In the genomic region with DNA sequence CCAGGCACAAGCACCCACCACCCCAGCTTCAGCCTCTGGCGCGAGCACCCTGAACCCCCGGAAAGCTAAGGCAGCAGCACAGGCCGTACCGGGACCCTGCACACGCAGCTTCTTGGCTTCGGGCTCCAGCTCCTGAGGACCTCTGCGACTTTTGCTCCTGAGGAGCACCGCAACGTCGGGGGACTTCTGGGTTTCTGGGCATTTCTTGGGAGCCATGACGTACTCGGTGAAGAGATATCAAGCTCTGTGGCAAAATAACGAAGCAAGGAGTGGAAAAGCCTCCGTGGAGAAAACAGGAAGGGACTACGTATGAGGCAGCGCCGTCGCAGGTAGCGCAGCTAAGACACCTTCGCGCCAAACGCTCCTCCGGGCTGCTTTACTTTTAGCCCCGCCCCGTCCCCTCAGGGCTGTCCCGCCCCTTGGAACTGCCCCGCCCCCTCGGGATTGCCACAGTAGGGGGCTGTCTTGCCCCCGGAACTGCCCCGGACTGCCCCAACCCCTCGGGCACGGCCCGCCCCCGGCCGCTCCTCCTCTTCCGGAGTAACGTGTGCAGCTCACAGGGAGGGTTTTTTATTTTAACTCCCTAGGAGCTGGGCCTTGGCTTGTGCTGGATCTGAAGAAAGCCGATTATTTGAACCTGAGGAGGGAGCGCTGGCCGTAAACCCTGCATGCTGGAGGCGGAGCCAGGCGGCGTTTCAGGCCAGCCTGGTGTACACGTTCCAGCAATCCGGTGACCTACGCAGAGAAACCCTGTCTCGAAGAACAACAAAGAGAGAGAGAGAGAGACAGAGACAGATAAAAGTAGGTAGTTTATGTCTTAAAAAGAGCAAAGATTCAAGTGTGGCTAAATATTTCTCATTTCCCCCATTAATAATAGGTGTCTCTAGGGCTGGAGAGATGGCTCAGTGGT, we compare ENCODE assay signal across 8 mouse cellular contexts. TPM values are rescaled to one million over a fixed set of nuclear protein-coding genes. Genes with fewer than 3 reads are reported as not detected.
DNase-seq lines count a peak whose midpoint lies in the region; ATAC-seq and TF ChIP-seq lines count a peak whose summit lies in the region.

TSS of gene Ddb2 (minus strand) at position 382 of the 910 bp plus-strand sequence.

- H3K4me1 ChIP-seq in forebrain, embryonic 10.5 days, result peaks cover 12% of the 10 kb centered on the region
- H3K4me1 ChIP-seq in heart, embryonic 15.5 days (replicated peaks), result 0 out of 2 replicates have a peak, but pooled peaks cover 2% of the 10 kb centered on the region
- H3K4me1 ChIP-seq in liver, embryonic 14.5 days (replicated peaks; ENCODE audit: control insufficient read depth in 2 of 2, insufficient read depth in 2 of 2, low read length in 1 of 2), result peaks cover 6 to 8% of the 10 kb centered on the region in 2 experiments
- H3K4me1 ChIP-seq in neural tube, embryonic 11.5 days (ENCODE audit: control insufficient read depth, insufficient read depth, low read length), result no peaks in the 10 kb centered on the region
- no peaks in the 10 kb centered on the region for H3K4me1 ChIP-seq in stomach, postnatal 0 days (replicated peaks; ENCODE audit: control insufficient read depth, insufficient read depth)

- TF ChIP-seq CTCF in liver, embryonic 14.5 days (IDR thresholded peaks at IDR 0.05; ENCODE audit: low read depth), result no peak; the same call in 1 of the 2 replicates
- no peak for TF ChIP-seq CTCF in stomach, postnatal 0 days (IDR thresholded peaks at IDR 0.05; ENCODE audit: low read depth)

- 0 out of 2 replicates have a peak, but pooled peaks cover 6% of the 10 kb centered on the region for H3K36me3 ChIP-seq in forebrain, embryonic 10.5 days (replicated peaks)
- no peaks in the 10 kb centered on the region for H3K36me3 ChIP-seq in heart, embryonic 15.5 days
- no peaks in the 10 kb centered on the region for H3K36me3 ChIP-seq in liver, embryonic 14.5 days (replicated peaks; ENCODE audit: control insufficient read depth, insufficient read depth, low read depth)
- H3K36me3 ChIP-seq in neural tube, embryonic 11.5 days (ENCODE audit: control insufficient read depth, insufficient read depth, low read length), result no peaks in the 10 kb centered on the region
- H3K36me3 ChIP-seq in stomach, postnatal 0 days (ENCODE audit: control insufficient read depth, insufficient read depth, low read length), result no peaks in the 10 kb centered on the region; the same call in 1 of the 2 replicates

- WGBS in forebrain, embryonic 10.5 days, result under 1% methylated on average over 48 of the region's 48 CpGs
- WGBS in heart, embryonic 15.5 days, result under 1% methylated on average over 48 of the region's 48 CpGs
- WGBS in liver, embryonic 14.5 days (ENCODE audit: insufficient replicate concordance), result under 1% methylated on average over 48 of the region's 48 CpGs
- WGBS in neural tube, embryonic 11.5 days, result 1% methylated on average over 47 of the region's 48 CpGs
- under 1% methylated on average over 48 of the region's 48 CpGs for WGBS in stomach, postnatal 0 days

- ATAC-seq in heart, embryonic 15.5 days (replicated peaks; ENCODE audit: insufficient number of reproducible peaks, insufficient read depth, low FRiP score, low read depth), result peak; percentile 100
- peak; percentile 99 for ATAC-seq in liver, embryonic 14.5 days (ENCODE audit: insufficient read depth)
- peak; percentile 94 for ATAC-seq in neural tube, embryonic 11.5 days (ENCODE audit: insufficient read depth, low FRiP score, low TSS enrichment)
- ATAC-seq in stomach, postnatal 0 days (ENCODE audit: low FRiP score, low TSS enrichment), result peak; percentile 99

- H3K27me3 ChIP-seq in forebrain, embryonic 10.5 days (ENCODE audit: poor library complexity, severe bottlenecking), result no peaks in the 10 kb centered on the region
- no peaks in the 10 kb centered on the region for H3K27me3 ChIP-seq in heart, embryonic 15.5 days
- no peaks in the 10 kb centered on the region for H3K27me3 ChIP-seq in liver, embryonic 14.5 days (ENCODE audit: control insufficient read depth, insufficient read depth, low read length)
- no peaks in the 10 kb centered on the region for H3K27me3 ChIP-seq in neural tube, embryonic 11.5 days (ENCODE audit: control insufficient read depth, insufficient read depth, low read length)
- no peaks in the 10 kb centered on the region for H3K27me3 ChIP-seq in stomach, postnatal 0 days (ENCODE audit: control insufficient read depth, insufficient read depth, low read length)

- peak within 1 kb of the TSS; percentile 64 for H3K4me3 ChIP-seq in forebrain, embryonic 10.5 days
- H3K4me3 ChIP-seq in heart, embryonic 15.5 days, result peak within 1 kb of the TSS; percentile 59
- peak within 1 kb of the TSS; percentile 61 to 71 for H3K4me3 ChIP-seq in liver, embryonic 14.5 days (ENCODE audit: insufficient read depth in 1 of 2, low read depth in 2 of 2, low read length in 2 of 2)
- H3K4me3 ChIP-seq in neural tube, embryonic 11.5 days (ENCODE audit: low read depth, low read length), result peak within 1 kb of the TSS; percentile 53
- peak within 1 kb of the TSS; percentile 55 for H3K4me3 ChIP-seq in stomach, postnatal 0 days (ENCODE audit: low read depth, low read length)

- H3K9me3 ChIP-seq in forebrain, embryonic 10.5 days, result no peaks in the 10 kb centered on the region
- no peaks in the 10 kb centered on the region for H3K9me3 ChIP-seq in heart, embryonic 15.5 days (replicated peaks)
- H3K9me3 ChIP-seq in liver, embryonic 14.5 days (ENCODE audit: control insufficient read depth, low read length), result no peaks in the 10 kb centered on the region
- no peaks in the 10 kb centered on the region for H3K9me3 ChIP-seq in neural tube, embryonic 11.5 days (ENCODE audit: control insufficient read depth, low read length)
- no peaks in the 10 kb centered on the region for H3K9me3 ChIP-seq in stomach, postnatal 0 days (ENCODE audit: control insufficient read depth, low read length)

- peak; percentile 89 for DNase-seq in CD8-positive naive resting alpha-beta T cell, adult 2 months (ENCODE audit: low read depth in 2 of 2, low spot score in 2 of 2)
- DNase-seq in c-Kit-positive CD71-negative TER-119-negative erythroid progenitor cells, embryonic 14.5 days (ENCODE audit: low read depth), result peak; percentile 89
- DNase-seq in forebrain, embryonic 10.5 days (ENCODE audit: extremely low spot score, low spot score), result peak; percentile 97
- DNase-seq in kidney, postnatal 25 days, result peak; percentile 95 to 98
- DNase-seq in liver, embryonic 14.5 days (ENCODE audit: low read depth in 3 of 3, low spot score in 3 of 3), result peak; percentile 90 to 91 (median 90)
- peak; percentile 95 for DNase-seq in neural tube, embryonic 11.5 days (ENCODE audit: low spot score)
- peak; percentile 100 for DNase-seq in stomach, postnatal 0 days (ENCODE audit: low spot score)

- peak within 1 kb of the TSS; percentile 79 for H3K4me2 ChIP-seq in heart, embryonic 15.5 days
- H3K4me2 ChIP-seq in liver, embryonic 14.5 days (ENCODE audit: low read depth), result peak within 1 kb of the TSS; percentile 96
- peak within 1 kb of the TSS; percentile 74 for H3K4me2 ChIP-seq in neural tube, embryonic 11.5 days (ENCODE audit: low read depth)
- H3K4me2 ChIP-seq in stomach, postnatal 0 days (replicated peaks; ENCODE audit: low read depth), result peak within 1 kb of the TSS; percentile 75

- peak within 1 kb of the TSS; percentile 89 for H3K27ac ChIP-seq in forebrain, embryonic 10.5 days
- peak within 1 kb of the TSS; percentile 93 for H3K27ac ChIP-seq in heart, embryonic 15.5 days
- H3K27ac ChIP-seq in liver, embryonic 14.5 days, result peak within 1 kb of the TSS; percentile 67
- H3K27ac ChIP-seq in neural tube, embryonic 11.5 days (ENCODE audit: low read depth, low read length), result peak within 1 kb of the TSS; percentile 79
- peak within 1 kb of the TSS; percentile 87 for H3K27ac ChIP-seq in stomach, postnatal 0 days (replicated peaks)

- peak within 1 kb of the TSS; percentile 65 for H3K9ac ChIP-seq in heart, embryonic 15.5 days
- H3K9ac ChIP-seq in liver, embryonic 14.5 days (replicated peaks), result peak within 1 kb of the TSS; percentile 82
- H3K9ac ChIP-seq in neural tube, embryonic 11.5 days (ENCODE audit: low read length), result peak within 1 kb of the TSS; percentile 72
- H3K9ac ChIP-seq in stomach, postnatal 0 days (ENCODE audit: low read length), result peak within 1 kb of the TSS; percentile 74

- no peak for TF ChIP-seq EP300 in liver, embryonic 14.5 days (IDR thresholded peaks at IDR 0.05; ENCODE audit: low read depth)
- no peak for TF ChIP-seq EP300 in stomach, postnatal 0 days (optimal IDR thresholded peaks at IDR 0.05)

RNA-seq across cellular contexts. Expression of gene Ddb2, which starts in this region (rescaled TPM):
- 9.3 and 10.6 TPM in 2 replicates for polyA plus RNA-seq in forebrain, embryonic 10.5 days (2016; fragmentation: Nextera tagmentation; extraction: Ambion mirVana)
- polyA plus RNA-seq in heart, embryonic 15.5 days (2015; fragmentation: Nextera tagmentation; extraction: Ambion mirVana), result 8.4 and 11.3 TPM in 2 replicates
- polyA plus RNA-seq in liver, embryonic 14.5 days (2012; rRNA removed), result 8.5 and 9.0 TPM in 2 replicates
- 4.9 and 5.9 TPM in 2 replicates for polyA plus RNA-seq in liver, embryonic 14.5 days (2014; fragmentation: Nextera tagmentation; extraction: Ambion mirVana)
- polyA plus RNA-seq in neural tube, embryonic 11.5 days (2014; fragmentation: Nextera tagmentation; extraction: Ambion mirVana), result 5.8 and 6.8 TPM in 2 replicates
- 11.0 and 12.5 TPM in 2 replicates for polyA plus RNA-seq in stomach, postnatal 0 days (2015; fragmentation: Nextera tagmentation; extraction: Ambion mirVana)

Comparison
In these comparisons a context has a peak if more than half of its experiments do, and no peak if none do; other contexts are left out.
1. Peak in every context shown above with its lines: DNase-seq, ATAC-seq, H3K4me3 ChIP-seq and H3K27ac ChIP-seq.